In genomic region chr9:71772338-71772737, GRCm38 (mm10) we compare ENCODE assay signal across 9 mouse cellular contexts. TPM values are rescaled to one million over a fixed set of nuclear protein-coding genes. Genes with fewer than 3 reads are reported as not detected.
DNase-seq lines count a peak whose midpoint lies in the region; ATAC-seq and TF ChIP-seq lines count a peak whose summit lies in the region.
"Had no signal": no experiment of that assay in that cellular context is flagged by ENCODE, and none has a peak within 500 bp of the region (broad histone marks: within the 10 kb centered on the region; RNA-seq: fewer than 3 reads in every experiment).

No protein-coding gene starts in this region.

- no peaks in the 10 kb centered on the region for H3K36me3 ChIP-seq in hindbrain, embryonic 11.5 days (ENCODE audit: control insufficient read depth, insufficient read depth, low read length)
- H3K36me3 ChIP-seq in hindbrain, embryonic 13.5 days: no peaks in the 10 kb centered on the region
- H3K36me3 ChIP-seq in embryonic facial prominence, embryonic 11.5 days (replicated peaks; ENCODE audit: control insufficient read depth, insufficient read depth, low read depth, low read length): no peaks in the 10 kb centered on the region
- H3K36me3 ChIP-seq: limb, embryonic 13.5 days had no signal

- peaks cover 3% of the 10 kb centered on the region for H3K4me1 ChIP-seq in hindbrain, embryonic 11.5 days (replicated peaks; ENCODE audit: control insufficient read depth, insufficient read depth, low read length)
- H3K4me1 ChIP-seq in hindbrain, embryonic 13.5 days (replicated peaks): peaks cover 17% of the 10 kb centered on the region
- H3K4me1 ChIP-seq in embryonic facial prominence, embryonic 11.5 days (ENCODE audit: control insufficient read depth, insufficient read depth, low read length): no peaks in the 10 kb centered on the region

- in situ Hi-C loops in Patski (cut with MboI; ENCODE audit: low pct_unique_long_range_greater_than_20kb): loop anchor here (5.0 kb wide), 1 partner anchor 125 kb away; no protein-coding TSS in a partner anchor

- no peak for ATAC-seq in hindbrain, embryonic 11.5 days (ENCODE audit: low FRiP score)
- no peak for ATAC-seq in hindbrain, embryonic 13.5 days (ENCODE audit: low FRiP score)
- ATAC-seq in Patski: no peak
- ATAC-seq in embryonic facial prominence, embryonic 11.5 days (replicated peaks; ENCODE audit: insufficient number of reproducible peaks, low FRiP score, low TSS enrichment, low read depth): no peak
- ATAC-seq in frontal cortex, adult (ENCODE audit: low TSS enrichment): no peak

- CTCF ChIA-PET in Patski (lab: Charles Lee): interaction anchor here (0.7 to 1.8 kb wide), 4 partner anchors 13 to 122 kb away, joined by 3 to 5 read pairs (median 4); no protein-coding TSS in a partner anchor

- WGBS in hindbrain, embryonic 11.5 days: 71% methylated on average over 5 of the region's 5 CpGs
- 65% methylated on average over 5 of the region's 5 CpGs for WGBS in hindbrain, embryonic 13.5 days
- WGBS in embryonic facial prominence, embryonic 11.5 days: 62% methylated on average over 5 of the region's 5 CpGs

- TF ChIP-seq CTCF in Patski (IDR thresholded peaks at IDR 0.05): peak; percentile 78

- no peak overlapping the region for H3K4me2 ChIP-seq in hindbrain, embryonic 11.5 days (replicated peaks; ENCODE audit: low read depth, low read length)
- H3K4me2 ChIP-seq in hindbrain, embryonic 13.5 days: no peak overlapping the region
- no peak overlapping the region for H3K4me2 ChIP-seq in embryonic facial prominence, embryonic 11.5 days (ENCODE audit: low read depth, low read length)

- peaks cover 19% of the 10 kb centered on the region for H3K27me3 ChIP-seq in hindbrain, embryonic 11.5 days (ENCODE audit: control insufficient read depth, insufficient read depth, low read length)
- H3K27me3 ChIP-seq in hindbrain, embryonic 13.5 days: peaks cover 46% of the 10 kb centered on the region
- no peaks in the 10 kb centered on the region for H3K27me3 ChIP-seq in Patski
- no peaks in the 10 kb centered on the region; the same call in 1 of the 2 replicates for H3K27me3 ChIP-seq in embryonic facial prominence, embryonic 11.5 days (ENCODE audit: control insufficient read depth, insufficient read depth, low read length)

- POLR2A ChIA-PET in Patski (lab: Charles Lee): no interaction called here

- H3K9me3 ChIP-seq in hindbrain, embryonic 11.5 days (ENCODE audit: control insufficient read depth, low read length): peaks cover 1% of the 10 kb centered on the region; the same call in 1 of the 2 replicates
- H3K9me3 ChIP-seq in hindbrain, embryonic 13.5 days: no peaks in the 10 kb centered on the region
- no peaks in the 10 kb centered on the region for H3K9me3 ChIP-seq in embryonic facial prominence, embryonic 11.5 days (replicated peaks; ENCODE audit: control insufficient read depth, low read length)

- DNase-seq in hindbrain, embryonic 11.5 days (ENCODE audit: low spot score): peak; percentile 62
- DNase-seq in A20 (ENCODE audit: low read depth, low spot score) (peak; percentile 52), Patski (ENCODE audit: low read depth, low spot score) (no peak)
- DNase-seq in embryonic facial prominence, embryonic 11.5 days (ENCODE audit: low spot score): peak; percentile 64
- peak; percentile 68 for DNase-seq in lung, postnatal 10 days
- DNase-seq in thymus, postnatal 14 days: peak; percentile 70

- no peak overlapping the region for H3K9ac ChIP-seq in hindbrain, embryonic 11.5 days (ENCODE audit: low read depth, low read length)
- no peak overlapping the region for H3K9ac ChIP-seq in hindbrain, embryonic 13.5 days
- H3K9ac ChIP-seq in embryonic facial prominence, embryonic 11.5 days (replicated peaks; ENCODE audit: low read length): no peak overlapping the region

- H3K4me3 ChIP-seq in hindbrain, embryonic 11.5 days (ENCODE audit: low read depth, low read length): no peak overlapping the region
- H3K4me3 ChIP-seq in hindbrain, embryonic 13.5 days: no peak overlapping the region
- H3K4me3 ChIP-seq in embryonic facial prominence, embryonic 11.5 days (ENCODE audit: low read depth, low read length): no peak overlapping the region

- H3K27ac ChIP-seq in hindbrain, embryonic 11.5 days (ENCODE audit: low read depth, low read length): no peak overlapping the region
- H3K27ac ChIP-seq in hindbrain, embryonic 13.5 days: no peak overlapping the region
- no peak overlapping the region for H3K27ac ChIP-seq in embryonic facial prominence, embryonic 11.5 days (replicated peaks; ENCODE audit: low read depth, low read length)
- H3K27ac ChIP-seq: limb, embryonic 13.5 days had no signal

RNA-seq across cellular contexts. Expression of gene Cgnl1, which starts 0.9 kb away (rescaled TPM):
- polyA plus RNA-seq in hindbrain, embryonic 11.5 days (2014; fragmentation: Nextera tagmentation; extraction: Ambion mirVana): 5.0 and 6.3 TPM in 2 replicates
- polyA plus RNA-seq in hindbrain, embryonic 13.5 days (2015; fragmentation: Nextera tagmentation; extraction: Ambion mirVana): 7.7 and 8.9 TPM in 2 replicates
- polyA plus RNA-seq in Patski (2021): 114 TPM
- polyA plus RNA-seq in embryonic facial prominence, embryonic 11.5 days (2014; fragmentation: Nextera tagmentation; extraction: Ambion mirVana): 5.4 and 6.1 TPM in 2 replicates

Comparison
In these comparisons a context has a peak if more than half of its experiments do, and no peak if none do; other contexts are left out.
1. RNA of gene Cgnl1, which starts 0.9 kb away (polyA plus RNA-seq): 114 TPM in Patski (single experiment); 7.7 to 8.9 TPM in hindbrain, embryonic 13.5 days, 5.0 to 6.3 TPM in hindbrain, embryonic 11.5 days and 5.4 to 6.1 TPM in embryonic facial prominence, embryonic 11.5 days; every median in the first group is over 10 times any median in the second.